Mouse (Mus musculus): ENCODE measurements at regions not wholly inside any gene's neighbourhood (a gene's known extent, or its start where the extent isn't known, plus 50 kb on each side); places are given as distances from the start of the nearest gene placed in this dataset.
"Not testable (repeated sequence)": the region's sequence is repeated elsewhere in the genome, so short reads cannot be mapped to it uniquely, and the experiment has no call there.

DNA sequence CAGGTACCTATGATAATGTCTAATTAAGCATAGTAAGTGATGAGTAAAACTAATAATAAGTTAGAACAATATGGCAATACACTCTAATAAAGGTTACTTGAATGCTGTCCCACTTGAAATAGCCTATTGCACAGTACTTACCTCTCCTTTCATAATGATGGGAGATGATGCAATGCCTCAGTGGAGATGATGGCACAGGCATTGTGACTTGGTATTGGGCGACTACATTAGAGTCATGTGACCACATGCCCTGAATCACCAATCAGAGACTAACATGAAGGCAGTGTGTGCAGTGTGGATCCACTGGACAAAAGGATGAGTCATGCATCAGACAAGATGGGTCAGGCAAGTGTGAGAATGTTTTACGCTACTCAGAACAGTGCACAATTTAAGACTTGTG lies 346.6 kb upstream of the Zfp703 start:
- intact Hi-C loops (cut with DNase I) = no loop called here
- no peak for DNase-seq (ENCODE audit: low spot score in 2 of 2)

DNA sequence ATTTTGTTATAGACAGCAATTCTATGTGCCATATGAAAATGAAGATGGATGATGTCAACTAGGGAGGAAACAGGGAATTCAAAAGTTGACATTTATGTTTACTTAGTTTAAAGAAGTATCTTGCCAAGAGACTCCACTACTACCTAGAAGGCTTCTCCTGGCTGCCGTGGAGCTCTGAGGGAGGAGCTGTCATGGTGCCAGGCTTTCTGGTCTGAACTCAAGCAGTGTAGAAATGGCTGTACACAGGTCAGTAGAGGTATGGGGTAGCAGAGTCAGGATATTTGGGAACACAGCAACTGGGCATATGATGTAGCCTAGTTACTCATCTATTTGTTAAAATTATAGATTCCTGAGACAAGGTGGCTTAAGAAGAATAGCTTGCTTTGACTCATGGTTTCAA lies 341.4 kb upstream of the Zfp703 start:
- intact Hi-C loops (cut with DNase I) = no loop called here
- DNase-seq (ENCODE audit: low spot score in 2 of 2) = no peak

DNA sequence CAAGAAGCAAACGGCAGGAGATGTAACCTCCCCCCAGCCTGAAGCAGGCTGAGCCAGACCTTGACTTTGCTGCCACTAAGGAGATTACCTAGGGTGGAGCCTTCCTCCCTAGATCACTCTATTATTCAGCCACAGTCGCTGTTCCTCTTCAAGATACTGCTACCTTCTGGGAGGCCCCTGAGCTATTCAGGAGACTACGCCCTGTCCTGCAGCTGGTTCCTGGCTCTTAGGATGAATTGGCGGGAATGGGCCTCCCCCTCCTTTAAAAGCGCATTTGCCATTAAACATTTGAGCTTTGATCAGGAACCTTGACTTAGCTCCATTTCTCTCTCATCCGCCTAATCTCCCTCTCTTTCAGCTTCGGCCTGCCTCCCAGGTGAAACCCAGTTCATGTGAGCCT lies 331.8 kb upstream of the Zfp703 start:
- DNase-seq (ENCODE audit: low spot score in 2 of 2); intact Hi-C loops (cut with DNase I): not testable (repeated sequence)

DNA sequence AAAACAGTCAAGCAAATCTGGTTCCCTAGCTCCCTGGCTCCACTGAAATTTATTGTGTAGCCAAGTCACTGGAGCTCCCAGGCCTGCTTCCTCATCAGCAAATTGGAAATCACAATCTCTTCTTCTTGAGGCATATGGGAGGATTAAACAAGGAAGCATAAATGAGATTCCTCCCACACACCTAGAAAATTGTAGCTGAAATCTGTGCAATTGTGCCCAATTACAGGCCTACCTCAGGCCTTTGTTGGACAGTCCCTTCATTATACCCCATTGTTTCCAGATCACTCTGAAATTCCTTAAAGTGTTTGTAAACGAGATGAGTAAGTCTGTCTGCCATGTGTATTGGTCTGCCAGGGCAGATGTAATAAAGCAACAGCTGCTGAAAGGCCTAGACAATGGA lies 326.8 kb upstream of the Zfp703 start:
- intact Hi-C loops (cut with DNase I) = loop anchor here (1.0 kb wide), 1 partner anchor 42 kb away; no protein-coding TSS in a partner anchor
- peak; percentile 14 to 67 for DNase-seq (ENCODE audit: low spot score in 2 of 2)

DNA sequence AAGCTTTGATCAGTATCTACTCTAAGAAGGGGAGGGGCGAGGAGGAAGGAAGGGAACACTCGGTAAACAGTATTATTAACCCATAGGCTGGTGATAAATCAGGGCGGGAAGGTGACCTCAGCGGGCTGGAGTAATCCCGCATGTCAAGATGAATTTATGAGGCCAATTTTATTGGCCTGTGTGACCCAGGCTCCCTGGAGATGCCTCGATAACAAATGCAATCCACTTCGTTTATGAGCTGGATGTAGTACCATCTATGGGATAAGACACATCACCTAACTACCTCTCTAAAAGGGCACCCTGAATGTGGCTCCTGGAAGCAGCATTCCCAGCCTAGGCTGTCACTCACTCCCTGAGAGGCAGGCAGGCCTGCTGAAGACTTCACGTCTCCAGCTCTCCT lies 321.2 kb upstream of the Zfp703 start:
- intact Hi-C loops (cut with DNase I) = no loop called here
- DNase-seq (ENCODE audit: low spot score in 2 of 2) = no peak

DNA sequence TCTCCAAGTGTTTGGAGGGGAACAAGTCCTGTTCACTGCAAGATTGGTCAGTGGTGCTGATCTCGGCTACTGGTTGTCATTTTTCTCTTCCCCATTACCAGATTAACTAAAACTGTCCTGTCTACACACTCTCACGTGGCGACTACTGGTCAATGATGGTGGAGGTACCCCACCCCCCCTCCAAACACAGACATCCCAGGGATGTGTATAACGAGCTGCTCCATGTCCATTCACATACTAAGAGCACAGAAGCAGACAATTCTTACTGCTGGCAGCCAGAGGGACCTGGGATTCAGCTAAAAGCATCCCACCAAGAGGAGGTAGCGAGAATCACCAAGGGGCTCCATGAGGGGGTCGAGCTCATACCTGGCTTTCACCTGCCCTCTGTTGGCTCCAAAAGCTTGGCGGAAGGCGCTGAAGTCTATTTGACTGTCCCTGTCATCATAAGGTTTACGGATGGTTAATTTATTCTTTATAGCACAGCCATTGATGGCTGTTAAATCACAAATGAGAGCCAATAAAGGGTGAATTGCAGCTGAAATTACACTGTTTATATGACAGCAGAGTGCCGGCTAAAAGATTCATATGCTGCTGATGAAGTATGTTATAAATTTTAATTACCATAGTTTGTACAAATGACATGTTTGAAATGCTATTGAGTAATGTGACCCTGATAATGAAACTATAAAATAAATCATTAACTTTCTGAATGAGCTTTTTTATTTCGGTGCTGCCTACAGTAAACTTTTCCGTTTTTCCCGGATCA lies 320.6 kb upstream of the Zfp703 start:
- intact Hi-C loops (cut with DNase I) = no loop called here
- DNase-seq (ENCODE audit: low spot score in 2 of 2) = no peak

DNA sequence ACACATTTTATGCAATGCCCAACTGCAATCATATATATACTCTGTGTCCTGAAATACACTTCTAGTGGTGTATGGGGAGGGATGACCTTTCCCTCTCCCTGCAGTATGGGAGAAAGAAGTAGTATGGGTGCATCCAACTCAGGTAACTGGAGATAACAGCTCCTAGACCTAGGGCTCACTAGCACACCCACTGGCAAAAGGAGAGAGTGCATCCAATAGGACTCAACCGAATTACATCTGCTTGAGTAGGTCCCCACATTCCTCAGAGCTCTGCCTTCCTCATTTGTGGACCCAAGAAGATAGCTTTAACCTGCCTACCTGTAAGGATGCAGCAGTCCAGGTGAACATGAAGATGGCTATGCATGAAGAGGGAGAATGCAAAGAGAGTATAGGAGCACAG lies 317.7 kb upstream of the Zfp703 start:
- intact Hi-C loops (cut with DNase I) = no loop called here
- peak in 1 of 2 experiments; percentile 11 for DNase-seq (ENCODE audit: low spot score in 2 of 2)

DNA sequence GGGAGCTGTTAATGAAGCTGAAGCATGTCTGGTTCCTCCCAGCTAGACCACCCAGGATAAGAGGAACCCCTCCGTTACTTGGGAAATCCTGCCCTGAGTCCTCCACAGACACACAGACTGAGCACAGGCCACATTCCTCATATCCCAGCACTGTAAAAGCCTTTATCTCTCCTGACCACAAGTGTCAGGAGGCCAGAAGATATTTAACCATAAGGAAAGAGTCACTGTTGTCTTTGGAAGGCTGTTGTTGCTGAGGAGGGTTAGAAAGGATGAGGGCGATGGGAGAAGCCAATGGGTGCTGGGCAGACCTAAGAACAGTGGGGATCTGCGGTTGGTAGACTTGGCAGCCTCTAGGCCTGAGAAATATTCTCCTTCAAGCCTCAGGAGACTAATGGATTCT lies 307.6 kb upstream of the Zfp703 start:
- intact Hi-C loops (cut with DNase I) = no loop called here
- no peak for DNase-seq (ENCODE audit: low spot score in 2 of 2)

DNA sequence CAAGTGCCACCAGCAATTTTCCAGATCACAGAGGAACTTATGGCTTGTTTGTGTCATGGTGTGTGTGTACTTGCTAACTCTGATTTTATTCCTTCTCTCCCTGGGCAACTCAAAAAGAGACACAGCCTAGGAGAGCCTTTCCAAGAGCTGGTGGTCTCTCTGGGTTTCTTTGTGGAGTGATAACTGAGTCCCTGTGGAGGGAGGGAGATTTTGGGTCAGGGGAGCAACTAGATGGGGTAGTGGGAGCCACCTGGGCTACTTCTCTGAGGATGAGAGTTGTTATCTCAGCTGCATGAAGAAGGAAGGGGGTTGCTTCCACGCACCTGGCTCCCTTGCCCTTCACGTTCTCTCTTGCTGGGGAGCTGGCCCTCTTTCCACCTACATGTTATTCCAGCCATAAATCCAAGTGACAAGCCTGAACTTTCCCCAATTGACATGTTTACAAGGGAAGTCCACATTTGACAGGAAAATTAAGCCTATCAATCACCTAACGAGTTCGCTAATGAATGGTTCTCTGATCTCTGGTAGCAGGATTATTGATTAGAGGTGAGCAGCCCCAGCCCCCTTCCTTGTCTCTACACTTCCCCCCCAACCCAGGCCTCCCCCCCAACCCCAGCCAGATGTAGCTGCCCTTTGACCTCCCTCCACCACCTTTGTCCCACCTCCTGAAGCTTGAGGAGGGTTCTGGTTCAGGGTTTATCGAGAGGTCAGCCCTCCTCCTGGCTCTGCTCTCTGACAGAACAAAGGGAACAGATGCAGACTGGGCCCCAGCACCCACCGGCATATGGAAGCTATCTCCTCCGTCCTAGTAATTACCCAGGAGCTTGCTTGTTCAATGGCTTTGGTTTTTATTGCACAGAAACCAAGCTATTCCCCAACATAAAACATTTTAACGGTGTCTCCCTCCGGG lies 304.4 kb upstream of the Zfp703 start:
- no peak for DNase-seq (ENCODE audit: low spot score in 2 of 2)
- intact Hi-C loops (cut with DNase I) = no loop called here

DNA sequence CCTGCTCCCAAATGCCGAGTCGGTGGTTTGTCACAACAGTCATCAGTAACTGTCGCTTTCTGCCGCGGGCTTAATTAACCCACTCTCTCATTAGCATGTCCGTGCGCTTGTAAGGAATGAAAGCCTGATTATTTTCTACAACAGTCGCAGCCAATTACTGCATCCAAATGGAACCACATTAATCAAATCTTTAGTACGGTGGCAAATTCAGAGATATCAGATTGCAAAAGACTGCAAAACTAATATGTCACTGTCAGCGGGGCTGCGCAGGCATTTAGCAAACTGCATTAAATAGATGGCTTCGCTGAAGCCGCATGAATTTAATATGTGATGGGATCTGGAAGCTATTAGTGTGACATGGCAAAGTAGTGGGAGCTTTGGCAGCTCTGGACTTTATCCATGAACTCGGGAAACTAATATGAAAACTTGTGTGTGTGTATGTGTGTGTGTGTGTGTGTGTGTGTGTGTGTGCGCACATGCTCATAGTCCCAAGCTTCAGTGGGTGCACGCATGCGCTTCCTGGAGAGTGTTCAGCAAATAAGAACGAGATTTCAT lies 299.5 kb upstream of the Zfp703 start:
- no peak for DNase-seq (ENCODE audit: low spot score in 2 of 2)
- intact Hi-C loops (cut with DNase I) = no loop called here

DNA sequence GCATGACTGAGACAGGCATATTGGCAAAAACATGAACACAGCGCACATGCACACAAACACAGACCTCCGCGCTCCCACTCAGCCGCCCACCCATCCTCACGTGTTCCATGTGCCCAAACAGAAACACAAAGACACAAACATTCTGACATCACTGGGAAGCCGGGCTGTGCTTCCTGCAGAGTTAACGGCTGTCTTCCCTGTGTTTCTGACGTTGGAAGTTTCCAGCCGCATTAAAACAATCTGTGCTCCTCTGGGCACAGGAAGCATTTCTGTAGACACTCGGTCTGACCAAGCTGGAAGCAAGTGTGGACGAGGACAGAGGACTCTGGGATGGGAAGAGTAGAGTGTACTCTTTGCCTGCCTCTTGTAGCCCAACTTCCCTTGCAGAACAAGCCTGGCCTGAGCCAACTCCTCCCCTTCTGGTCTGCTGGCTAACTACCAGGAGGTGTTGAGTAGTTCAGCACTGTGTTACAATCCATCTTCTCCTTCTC lies 296.2 kb upstream of the Zfp703 start:
- peak; percentile 37 to 58 for DNase-seq (ENCODE audit: low spot score in 2 of 2)
- intact Hi-C loops (cut with DNase I) = no loop called here

DNA sequence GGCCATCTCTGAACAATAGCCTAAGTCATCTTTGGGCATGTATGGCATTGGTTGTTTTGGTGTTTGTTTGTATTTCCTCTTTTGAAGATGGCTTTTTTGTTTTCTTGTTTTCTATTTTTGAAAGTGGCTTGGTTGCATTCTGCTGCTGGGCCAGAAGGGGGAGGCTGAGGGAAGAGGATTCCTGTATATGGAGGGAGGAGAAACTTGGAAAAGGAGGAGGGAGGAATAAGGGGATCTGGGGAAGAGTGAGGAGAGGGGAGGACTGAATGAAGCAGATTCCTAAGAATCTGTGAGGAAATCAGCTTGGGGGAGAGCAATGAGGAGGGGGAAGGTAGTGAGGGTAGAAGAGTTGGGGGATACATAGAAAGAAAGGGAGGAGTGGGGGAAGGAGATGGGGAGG lies 290.0 kb upstream of the Zfp703 start:
- peak in 1 of 2 experiments; percentile 38 for DNase-seq (ENCODE audit: low spot score in 2 of 2)
- intact Hi-C loops (cut with DNase I) = loop anchor here (1.0 to 5.0 kb wide), 2 partner anchors 120 to 291 kb away; no protein-coding TSS in a partner anchor

DNA sequence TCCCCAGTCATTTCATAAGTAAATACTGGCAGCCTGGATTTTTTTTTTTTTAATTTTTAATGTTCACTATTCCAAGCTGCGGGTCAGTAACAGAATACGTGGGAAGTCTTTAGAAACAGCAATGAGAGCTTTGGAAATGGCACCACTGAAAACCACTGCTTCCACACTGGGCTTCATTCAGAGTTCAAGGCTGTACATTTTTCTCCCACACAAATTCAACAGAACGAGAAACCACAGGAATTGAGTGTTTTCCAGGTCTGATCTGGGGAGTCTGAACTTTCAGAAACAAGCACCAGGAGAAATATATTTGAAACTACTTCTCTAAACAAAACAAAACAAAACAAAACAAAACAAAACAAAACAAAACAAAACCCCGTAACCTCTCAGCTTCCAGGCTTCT lies 289.1 kb upstream of the Zfp703 start:
- intact Hi-C loops (cut with DNase I) = loop anchor here (5.0 kb wide), 1 partner anchor 119 kb away; no protein-coding TSS in a partner anchor
- no peak for DNase-seq (ENCODE audit: low spot score in 2 of 2)

DNA sequence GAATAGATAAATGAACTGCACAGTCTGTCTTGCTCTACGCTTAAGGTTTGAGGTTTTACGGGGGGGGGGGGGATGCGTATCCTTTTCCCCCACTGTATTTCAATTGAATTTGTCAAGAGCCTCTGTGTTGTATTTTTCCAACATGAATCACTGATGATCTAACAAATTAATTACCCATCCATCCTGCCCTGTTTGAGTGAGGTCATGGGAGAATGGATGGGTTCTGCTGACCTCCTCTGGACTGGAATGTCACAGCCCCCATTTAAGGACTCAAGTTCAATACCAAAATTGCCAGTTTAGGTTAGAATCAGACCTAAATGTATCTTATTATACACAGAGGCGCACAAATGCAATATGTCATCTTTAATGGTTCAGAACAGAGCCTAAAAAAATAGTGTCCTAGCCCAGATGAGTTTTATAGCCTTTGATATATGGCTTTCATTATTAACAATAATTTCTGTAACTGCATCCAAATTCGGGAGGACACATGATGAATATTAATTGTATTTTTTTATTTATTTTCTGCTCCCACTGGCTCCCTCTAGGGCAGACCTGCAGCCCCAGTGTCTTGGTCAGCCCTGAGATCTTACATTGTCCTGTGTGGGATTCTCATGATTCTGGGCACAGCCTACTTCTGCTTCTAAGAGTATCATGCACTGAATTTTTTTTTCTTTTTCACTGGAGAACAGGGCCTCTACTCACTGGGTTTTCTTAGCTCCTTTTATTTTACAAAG lies 288.2 kb upstream of the Zfp703 start:
- intact Hi-C loops (cut with DNase I) = loop anchor here (5.0 kb wide), 1 partner anchor 118 kb away; no protein-coding TSS in a partner anchor
- no peak for DNase-seq (ENCODE audit: low spot score in 2 of 2)

DNA sequence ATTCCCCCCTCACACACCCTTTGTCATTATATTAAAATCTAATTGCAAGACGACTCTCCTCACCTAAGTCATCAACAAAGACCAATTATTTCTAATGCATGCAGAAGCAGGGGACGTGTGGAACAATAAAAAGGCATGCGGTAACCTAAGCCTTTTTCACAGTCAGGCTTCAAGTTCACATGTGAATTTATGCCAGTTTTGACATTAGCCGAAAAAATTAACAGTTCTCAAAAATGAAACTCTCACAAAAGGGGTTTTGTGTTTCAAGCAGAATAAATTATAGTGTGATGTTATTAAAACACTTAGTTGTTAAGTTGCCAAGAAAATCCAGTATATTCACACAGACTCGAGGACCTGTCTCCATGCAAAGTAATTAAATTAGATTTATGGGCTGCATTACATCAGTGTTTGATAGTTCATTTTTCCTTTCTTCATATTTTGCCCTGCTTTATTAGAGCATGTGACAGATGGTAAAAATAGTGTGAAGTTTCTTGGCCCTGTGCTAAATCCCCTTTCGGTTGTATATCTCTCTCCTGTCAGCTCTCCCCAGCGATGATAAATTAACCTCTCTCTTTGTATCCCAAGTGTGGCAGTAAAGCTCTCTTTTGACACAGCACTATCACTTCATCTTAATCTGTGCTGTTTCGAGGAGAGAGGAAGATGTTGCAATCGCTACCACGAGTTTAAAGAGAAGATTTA lies 287.5 kb upstream of the Zfp703 start:
- DNase-seq (ENCODE audit: low spot score in 2 of 2) = no peak
- intact Hi-C loops (cut with DNase I) = loop anchor here (5.0 kb wide), 1 partner anchor 118 kb away; no protein-coding TSS in a partner anchor

DNA sequence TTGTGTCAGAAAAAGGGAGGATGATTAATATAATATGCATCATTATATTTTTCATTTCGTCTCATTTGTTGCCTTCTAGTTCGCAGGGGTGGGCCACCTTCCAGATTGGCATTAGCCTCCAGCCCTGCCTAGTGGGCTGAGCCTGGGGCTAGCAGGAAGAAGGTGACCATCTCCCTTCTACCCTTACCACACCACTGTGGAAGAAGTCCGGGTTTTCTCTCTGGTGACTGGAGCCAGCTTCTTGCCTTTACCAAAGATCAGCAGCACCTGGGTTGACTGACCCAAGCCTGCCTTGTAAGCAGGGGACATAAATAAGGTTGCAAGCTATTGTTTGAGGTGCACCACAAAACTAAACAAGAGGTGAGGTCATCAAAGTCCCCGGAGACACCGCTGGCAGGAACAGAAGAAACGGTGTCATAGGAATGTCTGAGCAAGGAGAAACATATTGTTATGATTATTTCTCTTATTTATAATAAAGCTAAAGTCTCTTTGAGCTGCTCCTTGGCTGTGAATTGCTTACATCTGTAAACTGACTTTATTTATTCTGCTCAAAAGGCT lies 286.9 kb upstream of the Zfp703 start:
- intact Hi-C loops (cut with DNase I) = no loop called here
- no peak for DNase-seq (ENCODE audit: low spot score in 2 of 2)

DNA sequence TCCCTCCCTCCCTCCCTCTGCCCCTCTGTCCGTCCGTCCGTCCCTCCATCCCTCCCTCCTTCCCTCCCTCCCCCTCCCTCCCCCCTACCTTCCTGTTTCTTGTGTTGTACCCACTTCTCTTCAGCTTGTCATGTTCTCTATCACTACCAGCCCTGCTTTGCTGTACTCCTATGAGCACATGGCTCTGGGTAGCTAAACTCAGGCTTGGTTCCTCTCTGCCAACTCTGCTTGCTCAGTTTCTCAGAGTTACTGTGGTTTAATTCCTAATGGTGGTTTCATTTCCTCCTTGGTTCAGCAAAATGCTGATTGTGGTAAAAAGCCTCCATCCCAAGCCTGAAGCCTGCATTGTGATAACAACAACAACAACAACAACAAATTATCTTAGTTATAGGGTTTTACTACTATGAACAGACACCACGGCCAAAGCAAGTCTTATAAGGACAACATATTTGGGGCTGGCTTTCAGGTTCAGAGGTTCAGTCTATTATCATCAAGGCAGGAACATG lies 279.5 kb upstream of the Zfp703 start:
- intact Hi-C loops (cut with DNase I) = no loop called here
- DNase-seq (ENCODE audit: low spot score in 2 of 2) = peak in 1 of 2 experiments; percentile 14

DNA sequence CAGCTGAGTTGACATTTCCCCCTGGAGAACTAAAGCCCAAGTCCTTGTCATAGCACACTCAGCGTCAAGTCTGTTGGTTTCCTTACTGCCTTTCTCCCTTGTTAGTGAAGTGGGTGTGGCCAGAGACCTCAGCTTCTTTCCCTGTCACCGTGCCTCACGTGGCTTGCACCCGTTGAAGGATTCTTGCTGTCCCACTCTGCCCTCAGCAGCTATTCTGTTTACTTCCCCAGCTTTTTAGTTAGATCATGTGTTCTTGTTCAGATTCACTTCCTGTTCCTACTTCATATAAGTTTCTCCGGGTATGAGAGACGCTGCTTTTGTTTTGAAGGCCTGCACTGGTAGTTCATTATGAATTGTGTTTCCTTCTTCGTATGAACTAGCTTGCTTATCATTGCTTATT lies 278.5 kb upstream of the Zfp703 start:
- intact Hi-C loops (cut with DNase I) = no loop called here
- peak in 1 of 2 experiments; percentile 40 for DNase-seq (ENCODE audit: low spot score in 2 of 2)
